Mouse (Mus musculus): Measurements from ENCODE around the gene Car10. TPM values are rescaled to one million over a fixed set of nuclear protein-coding genes. Genes with fewer than 3 reads are reported as not detected.

The Car10 gene
- total RNA-seq, 2 experiments from 2014 or later = not detected

- no peak for ATAC-seq (replicated peaks; ENCODE audit: poor library complexity, severe bottlenecking)
Observed at GRCm38 (mm10) chr11:93154910-93155309, 57.1 kb downstream of the Car10 start.

- no peak for ATAC-seq (replicated peaks; ENCODE audit: poor library complexity, severe bottlenecking)
Observed at GRCm38 (mm10) chr11:93172430-93172829, 74.6 kb downstream of the Car10 start.

- no peak for ATAC-seq (replicated peaks; ENCODE audit: poor library complexity, severe bottlenecking)
Observed at GRCm38 (mm10) chr11:93173533-93174308, 75.9 kb downstream of the Car10 start.

GRCm38 (mm10) chr11:93185477-93185876, 87.6 kb downstream of the Car10 start:
- ATAC-seq (replicated peaks; ENCODE audit: poor library complexity, severe bottlenecking) = no peak

- ATAC-seq (replicated peaks; ENCODE audit: poor library complexity, severe bottlenecking) = no peak
Observed at GRCm38 (mm10) chr11:93186163-93186562, 88.3 kb downstream of the Car10 start.

- ATAC-seq (replicated peaks; ENCODE audit: poor library complexity, severe bottlenecking) = no peak
Observed at GRCm38 (mm10) chr11:93188621-93189020, 90.8 kb downstream of the Car10 start.

- no peak for ATAC-seq (replicated peaks; ENCODE audit: poor library complexity, severe bottlenecking)
Observed at GRCm38 (mm10) chr11:93200046-93200445, 102.2 kb downstream of the Car10 start.

GRCm38 (mm10) chr11:93217457-93217856, 119.6 kb downstream of the Car10 start:
- ATAC-seq (replicated peaks; ENCODE audit: poor library complexity, severe bottlenecking) = no peak

- no peak for ATAC-seq (replicated peaks; ENCODE audit: poor library complexity, severe bottlenecking)
Observed at GRCm38 (mm10) chr11:93230057-93230456, 132.2 kb downstream of the Car10 start.

- no peak for ATAC-seq (replicated peaks; ENCODE audit: poor library complexity, severe bottlenecking)
Observed at GRCm38 (mm10) chr11:93249771-93250265, 152.0 kb downstream of the Car10 start.

GRCm38 (mm10) chr11:93251766-93252165, 153.9 kb downstream of the Car10 start:
- ATAC-seq (replicated peaks; ENCODE audit: poor library complexity, severe bottlenecking) = no peak

GRCm38 (mm10) chr11:93263979-93264378, 166.2 kb downstream of the Car10 start:
- no peak for ATAC-seq (replicated peaks; ENCODE audit: poor library complexity, severe bottlenecking)

GRCm38 (mm10) chr11:93272016-93272415, 174.2 kb downstream of the Car10 start:
- ATAC-seq (replicated peaks; ENCODE audit: poor library complexity, severe bottlenecking) = no peak

GRCm38 (mm10) chr11:93273906-93274305, 176.1 kb downstream of the Car10 start:
- no peak for ATAC-seq (replicated peaks; ENCODE audit: poor library complexity, severe bottlenecking)

GRCm38 (mm10) chr11:93293661-93294060, 195.8 kb downstream of the Car10 start:
- no peak for ATAC-seq (replicated peaks; ENCODE audit: poor library complexity, severe bottlenecking)

GRCm38 (mm10) chr11:93309981-93310380, 212.2 kb downstream of the Car10 start:
- ATAC-seq (replicated peaks; ENCODE audit: poor library complexity, severe bottlenecking) = no peak

- no peak for ATAC-seq (replicated peaks; ENCODE audit: poor library complexity, severe bottlenecking)
Observed at GRCm38 (mm10) chr11:93337756-93338155, 239.9 kb downstream of the Car10 start.

GRCm38 (mm10) chr11:93343961-93344360, 246.1 kb downstream of the Car10 start:
- ATAC-seq (replicated peaks; ENCODE audit: poor library complexity, severe bottlenecking) = no peak

- no peak for ATAC-seq (replicated peaks; ENCODE audit: poor library complexity, severe bottlenecking)
Observed at GRCm38 (mm10) chr11:93344869-93345268, 247.0 kb downstream of the Car10 start.

GRCm38 (mm10) chr11:93361576-93361975, 263.7 kb downstream of the Car10 start:
- ATAC-seq (replicated peaks; ENCODE audit: poor library complexity, severe bottlenecking) = no peak

GRCm38 (mm10) chr11:93364171-93364570, 266.3 kb downstream of the Car10 start:
- no peak for ATAC-seq (replicated peaks; ENCODE audit: poor library complexity, severe bottlenecking)

- ATAC-seq (replicated peaks; ENCODE audit: poor library complexity, severe bottlenecking) = no peak
Observed at GRCm38 (mm10) chr11:93367244-93367643, 269.4 kb downstream of the Car10 start.

All from granulocyte monocyte progenitor cell, adult 5-6 weeks (primary cell).